Mouse (Mus musculus): Measurements from ENCODE around the gene Syn2. TPM values are rescaled to one million over a fixed set of nuclear protein-coding genes. Genes with fewer than 3 reads are reported as not detected.

Syn2 gene
- total and polyA plus RNA-seq, 3 experiments, result 0.59 to 1.6 (median 1.2) TPM

- H3K27ac ChIP-seq (ENCODE audit: insufficient read depth, low read depth), result no peak overlapping the region
- no peak overlapping the region for H3K4me3 ChIP-seq (replicated peaks in 1 of 3; ENCODE audit: low read depth in 2 of 3, low read length in 2 of 3, poor library complexity in 1 of 3)
- H3K4me2 ChIP-seq (ENCODE audit: insufficient read depth, low read depth, poor library complexity, severe bottlenecking), result peak overlapping the region; percentile 24; the same call in 1 of the 2 replicates
- H3K79me2 ChIP-seq (replicated peaks; ENCODE audit: control insufficient read depth, extremely low read depth, insufficient read depth, poor library complexity, severe bottlenecking), result no peaks in the 10 kb centered on the region
- dilution Hi-C loops (cut with MboI; ENCODE audit: extremely low pct_ligation_motif_present, extremely low pct_unique_long_range_greater_than_20kb, low sequenced_read_pairs), result no loop called here
- no peak overlapping the region for H3K9ac ChIP-seq (ENCODE audit: insufficient read depth, low read depth)
- no peaks in the 10 kb centered on the region for H3K36me3 ChIP-seq (replicated peaks in 1 of 2; ENCODE audit: control insufficient read depth in 1 of 2, insufficient read depth in 1 of 2, low read length in 1 of 2)
- TF ChIP-seq UBTF (IDR thresholded peaks at IDR 0.05; ENCODE audit: low read depth, low read length), result no peak
- peak; percentile 54 for TF ChIP-seq BHLHE40 (IDR thresholded peaks at IDR 0.05; ENCODE audit: low read depth, low read length)
- no peaks in the 10 kb centered on the region for H3K27me3 ChIP-seq (replicated peaks)
- no peak for DNase-seq (ENCODE audit: extremely low read depth)
- peaks cover 7 to 32% of the 10 kb centered on the region in 2 experiments; a peak in 3 of 4 replicates for H3K4me1 ChIP-seq (ENCODE audit: control insufficient read depth in 1 of 2, insufficient read depth in 2 of 2)
- H3K9me3 ChIP-seq (replicated peaks; ENCODE audit: low read length), result no peaks in the 10 kb centered on the region
- in situ Hi-C loops (cut with MboI; ENCODE audit: low pct_ligation_motif_present, low pct_unique_long_range_greater_than_20kb, low sequenced_read_pairs), result no loop called here
Observed at GRCm38 (mm10) chr6:115321883-115322351, 187.2 kb downstream of the Syn2 start.

DNA sequence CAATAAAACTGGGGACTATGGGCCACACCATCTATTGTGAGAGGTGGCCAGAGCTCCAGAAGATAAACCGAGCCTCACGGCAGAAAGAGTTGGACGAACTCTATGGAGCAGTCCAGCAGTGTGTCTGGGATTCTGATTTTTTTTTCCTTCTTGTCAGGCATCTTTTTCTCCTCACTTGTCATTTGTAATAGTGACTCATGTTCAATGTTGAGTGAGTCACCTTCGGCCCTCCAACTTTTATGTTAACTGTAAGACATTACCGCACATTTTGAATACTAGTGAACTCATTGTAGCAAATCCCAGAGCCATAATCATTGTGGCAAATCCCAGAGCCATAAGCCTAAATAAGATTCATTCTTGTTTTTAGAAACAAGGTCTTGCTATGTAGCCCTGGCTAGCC lies 188.3 kb downstream of the Syn2 start:
- in situ Hi-C loops (cut with MboI; ENCODE audit: low pct_ligation_motif_present, low pct_unique_long_range_greater_than_20kb, low sequenced_read_pairs) (no loop called here), dilution Hi-C loops (cut with MboI; ENCODE audit: extremely low pct_ligation_motif_present, extremely low pct_unique_long_range_greater_than_20kb, low sequenced_read_pairs) (no loop called here)
- no peak overlapping the region for H3K9ac ChIP-seq (ENCODE audit: insufficient read depth, low read depth)
- no peak overlapping the region for H3K27ac ChIP-seq (ENCODE audit: insufficient read depth, low read depth)
- peaks cover 7 to 27% of the 10 kb centered on the region in 2 experiments; a peak in 3 of 4 replicates for H3K4me1 ChIP-seq (ENCODE audit: control insufficient read depth in 1 of 2, insufficient read depth in 2 of 2)
- no peak for TF ChIP-seq MYC (IDR thresholded peaks at IDR 0.05; ENCODE audit: low read depth, low read length)
- no peak for TF ChIP-seq JUN (IDR thresholded peaks at IDR 0.05; ENCODE audit: insufficient read depth, low read depth, low read length)
- no peak for TF ChIP-seq IRF4 (IDR thresholded peaks at IDR 0.05; ENCODE audit: low read depth, low read length)
- no peak for TF ChIP-seq UBTF (IDR thresholded peaks at IDR 0.05; ENCODE audit: low read depth, low read length)
- no peak for TF ChIP-seq POLR2A (IDR thresholded peaks at IDR 0.05; ENCODE audit: low read depth, low read length)
- TF ChIP-seq PAX5 (IDR thresholded peaks at IDR 0.05; ENCODE audit: low read length), result no peak
- H3K9me3 ChIP-seq (replicated peaks; ENCODE audit: low read length), result peaks cover 3% of the 10 kb centered on the region
- no peaks in the 10 kb centered on the region for H3K27me3 ChIP-seq (replicated peaks)
- no peak for DNase-seq (ENCODE audit: extremely low read depth)
- no peak overlapping the region for H3K4me2 ChIP-seq (ENCODE audit: insufficient read depth, low read depth, poor library complexity, severe bottlenecking)
- no peaks in the 10 kb centered on the region for H3K79me2 ChIP-seq (replicated peaks; ENCODE audit: control insufficient read depth, extremely low read depth, insufficient read depth, poor library complexity, severe bottlenecking)
- H3K36me3 ChIP-seq (replicated peaks in 1 of 2; ENCODE audit: control insufficient read depth in 1 of 2, insufficient read depth in 1 of 2, low read length in 1 of 2), result no peaks in the 10 kb centered on the region
- H3K4me3 ChIP-seq (replicated peaks in 1 of 3; ENCODE audit: low read depth in 2 of 3, low read length in 2 of 3, poor library complexity in 1 of 3), result no peak overlapping the region

DNA sequence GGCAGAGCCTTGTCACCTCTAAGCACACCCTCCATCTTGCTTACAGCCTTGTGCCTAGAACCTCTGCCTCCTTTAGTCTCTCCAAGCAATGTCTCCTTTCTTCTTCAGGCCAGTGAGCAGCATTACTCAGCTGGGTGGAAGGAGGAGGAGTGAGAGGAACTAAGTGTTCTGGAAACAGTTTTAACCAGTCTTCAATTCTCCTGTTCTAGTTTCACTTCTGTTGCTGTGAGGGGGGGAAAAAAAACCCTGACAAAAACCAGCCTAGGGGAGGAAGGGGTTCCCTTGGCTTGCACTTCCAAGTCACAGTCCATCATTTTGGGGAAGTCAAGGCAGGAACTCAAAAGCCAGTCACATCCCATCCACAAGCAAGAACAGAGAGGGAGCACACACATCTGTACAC lies 196.3 kb downstream of the Syn2 start:
- H3K36me3 ChIP-seq (replicated peaks in 1 of 2; ENCODE audit: control insufficient read depth in 1 of 2, insufficient read depth in 1 of 2, low read length in 1 of 2), result no peaks in the 10 kb centered on the region
- H3K9ac ChIP-seq (ENCODE audit: insufficient read depth, low read depth), result no peak overlapping the region
- TF ChIP-seq POLR2AphosphoS2 (IDR thresholded peaks at IDR 0.05; ENCODE audit: low read depth, low read length) (no peak), IRF4 (IDR thresholded peaks at IDR 0.05; ENCODE audit: low read depth, low read length) (peak; percentile 59), UBTF (IDR thresholded peaks at IDR 0.05; ENCODE audit: low read depth, low read length) (no peak), CHD2 (IDR thresholded peaks at IDR 0.05; ENCODE audit: low read length) (no peak), MEF2A (IDR thresholded peaks at IDR 0.05; ENCODE audit: borderline replicate concordance, low read depth, low read length) (no peak), MXI1 (IDR thresholded peaks at IDR 0.05; ENCODE audit: low read depth, low read length) (no peak), MYC (IDR thresholded peaks at IDR 0.05; ENCODE audit: low read depth, low read length) (no peak), USF1 (IDR thresholded peaks at IDR 0.05; ENCODE audit: low read depth, low read length) (no peak), EP300 (IDR thresholded peaks at IDR 0.05; ENCODE audit: low read length) (peak; percentile 73), ZNF384 (IDR thresholded peaks at IDR 0.05; ENCODE audit: low read depth, low read length) (peak; percentile 56; the same call in 1 of the 2 replicates)
- dilution Hi-C loops (cut with MboI; ENCODE audit: extremely low pct_ligation_motif_present, extremely low pct_unique_long_range_greater_than_20kb, low sequenced_read_pairs) (no loop called here), in situ Hi-C loops (cut with MboI; ENCODE audit: low pct_ligation_motif_present, low pct_unique_long_range_greater_than_20kb, low sequenced_read_pairs) (no loop called here)
- DNase-seq (ENCODE audit: extremely low read depth), result peak; percentile 35
- no peak overlapping the region for H3K27ac ChIP-seq (ENCODE audit: insufficient read depth, low read depth)
- H3K4me2 ChIP-seq (ENCODE audit: insufficient read depth, low read depth, poor library complexity, severe bottlenecking), result no peak overlapping the region
- no peaks in the 10 kb centered on the region for H3K79me2 ChIP-seq (replicated peaks; ENCODE audit: control insufficient read depth, extremely low read depth, insufficient read depth, poor library complexity, severe bottlenecking)
- H3K9me3 ChIP-seq (replicated peaks; ENCODE audit: low read length), result peaks cover 3% of the 10 kb centered on the region
- H3K27me3 ChIP-seq (replicated peaks), result no peaks in the 10 kb centered on the region
- no peak overlapping the region for H3K4me3 ChIP-seq (replicated peaks in 1 of 3; ENCODE audit: low read depth in 2 of 3, low read length in 2 of 3, poor library complexity in 1 of 3)
- peaks cover 9 to 58% of the 10 kb centered on the region in 2 experiments for H3K4me1 ChIP-seq (ENCODE audit: control insufficient read depth in 1 of 2, insufficient read depth in 2 of 2)

Other genes with a start within 250 kb of the Syn2 start
- 73.7 and 85.1 TPM in 2 replicates for gene Vgll4, start 164.9 kb upstream of the Syn2 start, total RNA-seq (2012; rRNA removed)
- gene Vgll4, start 164.9 kb upstream of the Syn2 start, total RNA-seq (2014; rRNA removed), result 29.3 and 34.6 TPM in 2 replicates
- 32.4 and 37.3 TPM in 2 replicates for gene Vgll4, start 164.9 kb upstream of the Syn2 start, polyA plus RNA-seq (2012; ENCODE audit: insufficient read length, low read depth)
- 29.3 and 43.3 TPM in 2 replicates for gene Tamm41, start 97.0 kb upstream of the Syn2 start, total RNA-seq (2012; rRNA removed)
- 39.8 and 40.5 TPM in 2 replicates for gene Tamm41, start 97.0 kb upstream of the Syn2 start, total RNA-seq (2014; rRNA removed)
- 40.4 and 41.1 TPM in 2 replicates for gene Tamm41, start 97.0 kb upstream of the Syn2 start, polyA plus RNA-seq (2012; ENCODE audit: insufficient read length, low read depth)
- gene Gm17482, start 92.4 kb downstream of the Syn2 start, total RNA-seq (2012; rRNA removed), result not detected in 2 replicates
- gene Gm17482, start 92.4 kb downstream of the Syn2 start, total RNA-seq (2014; rRNA removed), result not detected in 2 replicates
- not detected in 2 replicates for gene Gm17482, start 92.4 kb downstream of the Syn2 start, polyA plus RNA-seq (2012; ENCODE audit: insufficient read length, low read depth)
- gene Timp4, start 117.3 kb downstream of the Syn2 start, total RNA-seq (2012; rRNA removed), result not detected in 2 replicates
- gene Timp4, start 117.3 kb downstream of the Syn2 start, total RNA-seq (2014; rRNA removed), result not detected in 2 replicates
- gene Timp4, start 117.3 kb downstream of the Syn2 start, polyA plus RNA-seq (2012; ENCODE audit: insufficient read length, low read depth), result 0.12 TPM in 1 of 2 replicates, not detected in the other
- not detected in 2 replicates for gene Pparg, start 226.0 kb downstream of the Syn2 start, total RNA-seq (2012; rRNA removed)
- not detected in 2 replicates for gene Pparg, start 226.0 kb downstream of the Syn2 start, total RNA-seq (2014; rRNA removed)
- not detected in 2 replicates for gene Pparg, start 226.0 kb downstream of the Syn2 start, polyA plus RNA-seq (2012; ENCODE audit: insufficient read length, low read depth)